Mouse (Mus musculus): ENCODE measurements around the gene Trip4. TPM values are rescaled to one million over a fixed set of nuclear protein-coding genes. Genes with fewer than 3 reads are reported as not detected.
A peak's percentile ranks its signal among the peaks of the same experiment; 100 is the strongest.

Trip4 gene
- polyA plus RNA-seq, 1 experiment from 2014 or later = 25.5 TPM

DNA sequence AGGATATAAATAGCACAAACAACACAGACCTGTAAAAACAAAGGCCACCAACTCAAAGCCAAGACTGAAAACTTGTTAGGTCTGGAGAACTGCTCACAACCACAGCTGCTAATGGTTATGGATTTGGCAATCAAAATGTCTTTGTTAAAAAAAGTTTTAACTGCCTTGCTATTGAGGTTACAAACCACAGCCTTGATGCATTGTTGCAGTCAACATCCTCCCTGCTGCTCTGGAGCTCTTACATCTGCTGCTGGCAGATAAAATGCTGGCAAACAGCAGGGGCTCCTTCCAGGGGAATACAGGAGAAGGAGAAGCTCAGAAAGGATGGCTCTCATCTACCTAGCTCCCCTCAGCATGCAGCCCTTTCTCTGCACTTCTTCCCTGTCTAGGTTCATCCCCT, 60.4 kb downstream of the Trip4 start:
- Histone ChIP-seq H3K4me2 (ENCODE audit: low read length) (no peak overlapping the region), H3K4me3 (ENCODE audit: low read depth, low read length) (no peak overlapping the region), H3K27me3 (replicated peaks; ENCODE audit: control insufficient read depth, insufficient read depth, low read length) (no peaks in the 10 kb centered on the region), H3K27ac (ENCODE audit: low read depth, low read length) (no peak overlapping the region), H3K9ac (ENCODE audit: low read length) (no peak overlapping the region), H3K36me3 (ENCODE audit: control insufficient read depth, insufficient read depth, low read length) (peaks cover 4% of the 10 kb centered on the region; the same call in 1 of the 2 replicates), H3K9me3 (replicated peaks; ENCODE audit: control insufficient read depth, low read length) (no peaks in the 10 kb centered on the region), H3K4me1 (ENCODE audit: control insufficient read depth, insufficient read depth, low read length) (peaks cover 12% of the 10 kb centered on the region)
- DNase-seq (ENCODE audit: low spot score) (peak; percentile 34), ATAC-seq (no peak)

GRCm38 (mm10) chr9:65844421-65845165, 64.0 kb downstream of the Trip4 start:
- no peaks in the 10 kb centered on the region for H3K27me3 ChIP-seq (replicated peaks; ENCODE audit: control insufficient read depth, insufficient read depth, low read length)
- H3K9me3 ChIP-seq (replicated peaks; ENCODE audit: control insufficient read depth, low read length) = no peaks in the 10 kb centered on the region
- H3K36me3 ChIP-seq (ENCODE audit: control insufficient read depth, insufficient read depth, low read length) = no peaks in the 10 kb centered on the region
- H3K4me2 ChIP-seq (ENCODE audit: low read length) = no peak overlapping the region
- H3K9ac ChIP-seq (ENCODE audit: low read length) = peak overlapping the region; percentile 22; the same call in 1 of the 2 replicates
- DNase-seq (ENCODE audit: low spot score) (peak; percentile 64), ATAC-seq (0 out of 2 replicates have a peak, but pooled peaks have one; percentile 42)
- peak overlapping the region; percentile 22 for H3K27ac ChIP-seq (ENCODE audit: low read depth, low read length)
- no peak overlapping the region for H3K4me3 ChIP-seq (ENCODE audit: low read depth, low read length)
- 21% methylated on average over 7 of the region's 7 CpGs for WGBS
- H3K4me1 ChIP-seq (ENCODE audit: control insufficient read depth, insufficient read depth, low read length) = peaks cover 12% of the 10 kb centered on the region

GRCm38 (mm10) chr9:65839841-65840240, 68.8 kb downstream of the Trip4 start:
- Histone ChIP-seq H3K9me3 (replicated peaks; ENCODE audit: control insufficient read depth, low read length) (no peaks in the 10 kb centered on the region), H3K27ac (ENCODE audit: low read depth, low read length) (no peak overlapping the region), H3K27me3 (replicated peaks; ENCODE audit: control insufficient read depth, insufficient read depth, low read length) (no peaks in the 10 kb centered on the region), H3K4me1 (ENCODE audit: control insufficient read depth, insufficient read depth, low read length) (peaks cover 16% of the 10 kb centered on the region), H3K4me2 (ENCODE audit: low read length) (no peak overlapping the region), H3K4me3 (ENCODE audit: low read depth, low read length) (no peak overlapping the region), H3K36me3 (ENCODE audit: control insufficient read depth, insufficient read depth, low read length) (0 out of 2 replicates have a peak, but pooled peaks cover 4% of the 10 kb centered on the region), H3K9ac (ENCODE audit: low read length) (no peak overlapping the region)
- ATAC-seq = no peak
- WGBS = 95% methylated on average over 1 of the region's 1 CpGs
- no peak for DNase-seq (ENCODE audit: low spot score)

DNA sequence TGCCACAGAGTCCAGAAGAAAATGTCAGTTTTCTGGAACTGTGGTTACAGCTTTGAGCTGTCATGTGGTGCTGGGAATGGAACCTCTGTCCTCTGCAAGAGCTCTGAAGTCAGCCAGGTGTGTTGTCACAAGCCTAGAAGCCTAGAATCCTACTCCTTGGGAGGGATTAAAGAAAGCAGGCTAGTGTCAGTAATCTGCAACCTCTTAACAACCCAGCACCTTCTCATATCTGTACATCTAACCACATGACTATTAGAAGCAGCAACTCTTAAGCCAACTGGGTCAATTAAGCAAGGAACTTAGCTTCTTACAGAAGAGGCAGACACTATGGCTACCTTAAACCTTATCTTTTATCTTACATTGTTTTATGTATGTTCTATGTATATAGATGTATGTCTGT, 71.7 kb downstream of the Trip4 start:
- no peak overlapping the region for H3K4me3 ChIP-seq (ENCODE audit: low read depth, low read length)
- H3K9ac ChIP-seq (ENCODE audit: low read length) = no peak overlapping the region
- peaks cover 15% of the 10 kb centered on the region for H3K4me1 ChIP-seq (ENCODE audit: control insufficient read depth, insufficient read depth, low read length)
- no peak overlapping the region for H3K27ac ChIP-seq (ENCODE audit: low read depth, low read length)
- no peak for ATAC-seq
- H3K4me2 ChIP-seq (ENCODE audit: low read length) = no peak overlapping the region
- DNase-seq (ENCODE audit: low spot score) = no peak
- H3K27me3 ChIP-seq (replicated peaks; ENCODE audit: control insufficient read depth, insufficient read depth, low read length) = no peaks in the 10 kb centered on the region
- H3K9me3 ChIP-seq (replicated peaks; ENCODE audit: control insufficient read depth, low read length) = no peaks in the 10 kb centered on the region
- H3K36me3 ChIP-seq (ENCODE audit: control insufficient read depth, insufficient read depth, low read length) = 0 out of 2 replicates have a peak, but pooled peaks cover 4% of the 10 kb centered on the region

- H3K36me3 ChIP-seq (ENCODE audit: control insufficient read depth, insufficient read depth, low read length) = 0 out of 2 replicates have a peak, but pooled peaks cover 4% of the 10 kb centered on the region
- ATAC-seq (peak; percentile 88), DNase-seq (ENCODE audit: low spot score) (peak; percentile 84)
- WGBS = 6% methylated on average over 10 of the region's 10 CpGs
- H3K4me2 ChIP-seq (ENCODE audit: low read length) = no peak overlapping the region
- H3K9ac ChIP-seq (ENCODE audit: low read length) = no peak overlapping the region
- H3K9me3 ChIP-seq (replicated peaks; ENCODE audit: control insufficient read depth, low read length) = no peaks in the 10 kb centered on the region
- H3K4me1 ChIP-seq (ENCODE audit: control insufficient read depth, insufficient read depth, low read length) = peaks cover 19% of the 10 kb centered on the region
- H3K27me3 ChIP-seq (replicated peaks; ENCODE audit: control insufficient read depth, insufficient read depth, low read length) = no peaks in the 10 kb centered on the region
- peak overlapping the region; percentile 52 for H3K27ac ChIP-seq (ENCODE audit: low read depth, low read length)
- no peak overlapping the region for H3K4me3 ChIP-seq (ENCODE audit: low read depth, low read length)
Measured at GRCm38 (mm10) chr9:65834628-65835354, 73.8 kb downstream of the Trip4 start.

DNA sequence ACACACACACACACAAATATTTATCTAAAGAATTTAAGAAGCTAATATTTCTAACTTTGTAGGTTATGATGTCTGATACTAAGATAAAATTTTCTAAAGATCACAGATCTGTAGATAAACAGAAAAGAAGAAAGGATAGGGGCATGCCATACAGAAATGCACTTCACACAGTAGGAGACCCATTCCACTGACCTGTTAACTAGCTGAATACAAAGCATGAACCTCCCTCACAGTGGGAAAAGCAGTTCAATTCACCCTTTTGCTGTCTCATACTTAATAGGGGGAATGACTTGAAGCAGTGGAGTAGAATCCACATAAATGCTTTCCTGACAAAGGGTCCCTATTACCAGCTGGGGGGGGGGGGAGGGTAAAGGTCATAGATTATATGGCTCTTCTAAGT, 75.0 kb downstream of the Trip4 start:
- H3K9me3 ChIP-seq (replicated peaks; ENCODE audit: control insufficient read depth, low read length) = no peaks in the 10 kb centered on the region
- H3K36me3 ChIP-seq (ENCODE audit: control insufficient read depth, insufficient read depth, low read length) = 0 out of 2 replicates have a peak, but pooled peaks cover 3% of the 10 kb centered on the region
- DNase-seq (ENCODE audit: low spot score) (peak; percentile 53), ATAC-seq (no peak)
- H3K27me3 ChIP-seq (replicated peaks; ENCODE audit: control insufficient read depth, insufficient read depth, low read length) = no peaks in the 10 kb centered on the region
- H3K4me3 ChIP-seq (ENCODE audit: low read depth, low read length) = no peak overlapping the region
- H3K4me1 ChIP-seq (ENCODE audit: control insufficient read depth, insufficient read depth, low read length) = peaks cover 21% of the 10 kb centered on the region
- peak overlapping the region; percentile 45; the same call in 1 of the 2 replicates for H3K27ac ChIP-seq (ENCODE audit: low read depth, low read length)
- H3K4me2 ChIP-seq (ENCODE audit: low read length) = no peak overlapping the region
- H3K9ac ChIP-seq (ENCODE audit: low read length) = no peak overlapping the region

- Histone ChIP-seq H3K27me3 (replicated peaks; ENCODE audit: control insufficient read depth, insufficient read depth, low read length) (no peaks in the 10 kb centered on the region), H3K4me3 (ENCODE audit: low read depth, low read length) (no peak overlapping the region), H3K9ac (ENCODE audit: low read length) (no peak overlapping the region), H3K4me2 (ENCODE audit: low read length) (no peak overlapping the region), H3K36me3 (ENCODE audit: control insufficient read depth, insufficient read depth, low read length) (no peaks in the 10 kb centered on the region), H3K4me1 (ENCODE audit: control insufficient read depth, insufficient read depth, low read length) (peaks cover 25% of the 10 kb centered on the region), H3K27ac (ENCODE audit: low read depth, low read length) (no peak overlapping the region), H3K9me3 (replicated peaks; ENCODE audit: control insufficient read depth, low read length) (no peaks in the 10 kb centered on the region)
- 5% methylated on average over 2 of the region's 2 CpGs for WGBS
- ATAC-seq (peak; percentile 38), DNase-seq (ENCODE audit: low spot score) (peak; percentile 83)
Measured at GRCm38 (mm10) chr9:65833230-65833629, 75.4 kb downstream of the Trip4 start.

DNA sequence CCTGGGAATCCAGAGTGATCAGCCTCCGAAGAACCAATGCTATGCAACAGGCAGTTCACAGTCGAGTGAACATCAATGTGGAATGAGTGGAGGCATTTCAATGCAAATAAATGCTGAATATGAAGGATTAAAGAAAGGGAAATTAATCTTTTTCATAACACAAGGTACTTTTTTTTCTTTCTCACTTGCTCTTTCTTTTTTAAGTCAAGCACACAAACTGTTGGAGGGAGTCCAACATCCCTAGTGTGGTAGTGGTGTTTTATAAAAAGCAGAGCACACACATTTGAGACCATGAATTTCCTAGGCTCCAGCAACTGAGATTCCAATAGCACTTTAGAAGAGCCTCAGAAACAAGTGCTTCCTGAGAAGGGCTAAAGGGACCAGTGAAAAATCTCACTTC, 76.6 kb downstream of the Trip4 start:
- Histone ChIP-seq H3K4me3 (ENCODE audit: low read depth, low read length) (no peak overlapping the region), H3K27me3 (replicated peaks; ENCODE audit: control insufficient read depth, insufficient read depth, low read length) (no peaks in the 10 kb centered on the region), H3K36me3 (ENCODE audit: control insufficient read depth, insufficient read depth, low read length) (no peaks in the 10 kb centered on the region), H3K4me2 (ENCODE audit: low read length) (no peak overlapping the region), H3K9me3 (replicated peaks; ENCODE audit: control insufficient read depth, low read length) (no peaks in the 10 kb centered on the region), H3K27ac (ENCODE audit: low read depth, low read length) (peak overlapping the region; percentile 65; the same call in 1 of the 2 replicates), H3K4me1 (ENCODE audit: control insufficient read depth, insufficient read depth, low read length) (peaks cover 28% of the 10 kb centered on the region), H3K9ac (ENCODE audit: low read length) (no peak overlapping the region)
- 1% methylated on average over 2 of the region's 2 CpGs for WGBS
- peak; percentile 61 for DNase-seq (ENCODE audit: low spot score)
- no peak for ATAC-seq

DNA sequence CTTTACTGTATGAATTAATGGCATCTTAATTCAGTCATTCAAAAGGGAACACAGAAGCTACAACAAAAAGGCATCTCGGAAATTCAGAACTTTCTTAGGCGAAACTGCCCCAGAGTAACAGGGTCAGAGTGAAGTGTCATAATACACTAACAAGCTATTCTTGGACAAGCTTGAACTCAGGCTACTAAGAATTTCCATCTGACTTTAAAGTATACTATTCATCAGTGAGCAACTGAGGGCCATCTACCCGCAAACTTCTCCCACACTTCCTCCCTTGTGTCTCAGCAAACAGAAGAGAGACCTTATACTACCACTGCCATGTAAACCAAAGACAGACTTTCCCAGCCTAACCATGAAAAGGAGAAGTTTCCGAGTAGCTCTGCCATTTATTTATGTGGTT, 77.4 kb downstream of the Trip4 start:
- Histone ChIP-seq H3K27me3 (replicated peaks; ENCODE audit: control insufficient read depth, insufficient read depth, low read length) (no peaks in the 10 kb centered on the region), H3K27ac (ENCODE audit: low read depth, low read length) (no peak overlapping the region), H3K4me2 (ENCODE audit: low read length) (no peak overlapping the region), H3K4me1 (ENCODE audit: control insufficient read depth, insufficient read depth, low read length) (peaks cover 28% of the 10 kb centered on the region), H3K9me3 (replicated peaks; ENCODE audit: control insufficient read depth, low read length) (no peaks in the 10 kb centered on the region), H3K9ac (ENCODE audit: low read length) (no peak overlapping the region), H3K4me3 (ENCODE audit: low read depth, low read length) (no peak overlapping the region), H3K36me3 (ENCODE audit: control insufficient read depth, insufficient read depth, low read length) (no peaks in the 10 kb centered on the region)
- no peak for ATAC-seq
- no peak for DNase-seq (ENCODE audit: low spot score)
- 21% methylated on average over 4 of the region's 4 CpGs for WGBS
